Mouse (Mus musculus): ENCODE data around the gene Bcar1. TPM values are rescaled to one million over a fixed set of nuclear protein-coding genes. Genes with fewer than 3 reads are reported as not detected.

Gene Bcar1
- polyA plus RNA-seq, 1 experiment = 136 TPM

- Histone ChIP-seq H3K79me2 (ENCODE audit: control insufficient read depth, insufficient read depth) (peaks cover 39% of the 10 kb centered on the region), H3K36me3 (ENCODE audit: control insufficient read depth, insufficient read depth) (peaks cover under 1% of the 10 kb centered on the region), H3K4me3 (ENCODE audit: insufficient read depth, poor library complexity, severe bottlenecking) (peak overlapping the region; percentile 8), H3K27me3 (ENCODE audit: control insufficient read depth, insufficient read depth, insufficient read length) (no peaks in the 10 kb centered on the region), H3ac (ENCODE audit: control insufficient read depth, insufficient read length, low read depth) (peak overlapping the region; percentile 57), H3K79me3 (ENCODE audit: low read depth) (peaks cover 25% of the 10 kb centered on the region)
- TF ChIP-seq CEBPB (IDR thresholded peaks at IDR 0.05; ENCODE audit: low read depth) = peak; percentile 89
- TF ChIP-seq MAX (IDR thresholded peaks at IDR 0.05) = peak; percentile 66
- no peak for TF ChIP-seq CTCF (IDR thresholded peaks at IDR 0.05; ENCODE audit: control insufficient read depth, insufficient read depth, insufficient read length)
- TF ChIP-seq USF1 (IDR thresholded peaks at IDR 0.05; ENCODE audit: low read depth) = no peak
- peak; percentile 72 for TF ChIP-seq FOSL1 (IDR thresholded peaks at IDR 0.05; ENCODE audit: insufficient read depth, low read length, poor library complexity, severe bottlenecking)
- TF ChIP-seq MYOD1 (IDR thresholded peaks at IDR 0.05; ENCODE audit: control insufficient read depth, insufficient read length, low read depth) = peak; percentile 85
These were observed 2.2 kb upstream of the Bcar1 start for GRCm38 (mm10) chr8:111745591-111746418.

GRCm38 (mm10) chr8:111745086-111745485, 1.5 kb upstream of the Bcar1 start:
- H3K79me3 ChIP-seq (ENCODE audit: low read depth) = peaks cover 32% of the 10 kb centered on the region
- no peaks in the 10 kb centered on the region for H3K27me3 ChIP-seq (ENCODE audit: control insufficient read depth, insufficient read depth, insufficient read length)
- H3K36me3 ChIP-seq (ENCODE audit: control insufficient read depth, insufficient read depth) = peaks cover 5% of the 10 kb centered on the region
- peak overlapping the region; percentile 8 for H3K4me3 ChIP-seq (ENCODE audit: insufficient read depth, poor library complexity, severe bottlenecking)
- no peak for TF ChIP-seq USF1 (IDR thresholded peaks at IDR 0.05; ENCODE audit: low read depth)
- TF ChIP-seq MAX (IDR thresholded peaks at IDR 0.05) = no peak
- no peak for TF ChIP-seq MYOD1 (IDR thresholded peaks at IDR 0.05; ENCODE audit: control insufficient read depth, insufficient read length, low read depth)
- no peak for TF ChIP-seq MYOG (IDR thresholded peaks at IDR 0.05; ENCODE audit: control insufficient read depth, extremely low read depth, insufficient read length)
- TF ChIP-seq CEBPB (IDR thresholded peaks at IDR 0.05; ENCODE audit: low read depth) = no peak
- TF ChIP-seq CTCF (IDR thresholded peaks at IDR 0.05; ENCODE audit: control insufficient read depth, insufficient read depth, insufficient read length) = no peak
- no peak for TF ChIP-seq FOSL1 (IDR thresholded peaks at IDR 0.05; ENCODE audit: insufficient read depth, low read length, poor library complexity, severe bottlenecking)
- H3K79me2 ChIP-seq (ENCODE audit: control insufficient read depth, insufficient read depth) = peaks cover 46% of the 10 kb centered on the region
- H3ac ChIP-seq (ENCODE audit: control insufficient read depth, insufficient read length, low read depth) = peak overlapping the region; percentile 30

- H3K27me3 ChIP-seq (ENCODE audit: control insufficient read depth, insufficient read depth, insufficient read length) = no peaks in the 10 kb centered on the region
These were observed 363 bp downstream of the Bcar1 start for GRCm38 (mm10) chr8:111743101-111743791.

GRCm38 (mm10) chr8:111742261-111743037, 1.2 kb downstream of the Bcar1 start:
- H3K79me2 ChIP-seq (ENCODE audit: control insufficient read depth, insufficient read depth) = peaks cover 72% of the 10 kb centered on the region
- peak overlapping the region; percentile 93 for H3K4me3 ChIP-seq (ENCODE audit: insufficient read depth, poor library complexity, severe bottlenecking)
- TF ChIP-seq CEBPB (IDR thresholded peaks at IDR 0.05; ENCODE audit: low read depth) = no peak
- TF ChIP-seq MAX (IDR thresholded peaks at IDR 0.05) = peak; percentile 29
- TF ChIP-seq MYOG (IDR thresholded peaks at IDR 0.05; ENCODE audit: control insufficient read depth, extremely low read depth, insufficient read length) = no peak
- TF ChIP-seq FOSL1 (IDR thresholded peaks at IDR 0.05; ENCODE audit: insufficient read depth, low read length, poor library complexity, severe bottlenecking) = no peak
- no peak for TF ChIP-seq USF1 (IDR thresholded peaks at IDR 0.05; ENCODE audit: low read depth)
- TF ChIP-seq CTCF (IDR thresholded peaks at IDR 0.05; ENCODE audit: control insufficient read depth, insufficient read depth, insufficient read length) = no peak
- TF ChIP-seq MYOD1 (IDR thresholded peaks at IDR 0.05; ENCODE audit: control insufficient read depth, insufficient read length, low read depth) = no peak
- H3K27me3 ChIP-seq (ENCODE audit: control insufficient read depth, insufficient read depth, insufficient read length) = no peaks in the 10 kb centered on the region
- peaks cover 58% of the 10 kb centered on the region for H3K79me3 ChIP-seq (ENCODE audit: low read depth)
- peak overlapping the region; percentile 87 for H3ac ChIP-seq (ENCODE audit: control insufficient read depth, insufficient read length, low read depth)
- H3K36me3 ChIP-seq (ENCODE audit: control insufficient read depth, insufficient read depth) = peaks cover 9% of the 10 kb centered on the region

More at GRCm38 (mm10) chr8:111743101-111743791, 363 bp downstream of the Bcar1 start:
- TF ChIP-seq USF1 (IDR thresholded peaks at IDR 0.05; ENCODE audit: low read depth) = no peak
- TF ChIP-seq FOSL1 (IDR thresholded peaks at IDR 0.05; ENCODE audit: insufficient read depth, low read length, poor library complexity, severe bottlenecking) = no peak
- TF ChIP-seq CEBPB (IDR thresholded peaks at IDR 0.05; ENCODE audit: low read depth) = no peak
- no peak for TF ChIP-seq MAX (IDR thresholded peaks at IDR 0.05)
- no peak for TF ChIP-seq MYOG (IDR thresholded peaks at IDR 0.05; ENCODE audit: control insufficient read depth, extremely low read depth, insufficient read length)
- no peak for TF ChIP-seq MYOD1 (IDR thresholded peaks at IDR 0.05; ENCODE audit: control insufficient read depth, insufficient read length, low read depth)
- no peak for TF ChIP-seq CTCF (IDR thresholded peaks at IDR 0.05; ENCODE audit: control insufficient read depth, insufficient read depth, insufficient read length)
- H3K79me2 ChIP-seq (ENCODE audit: control insufficient read depth, insufficient read depth) = peaks cover 64% of the 10 kb centered on the region
- H3K4me3 ChIP-seq (ENCODE audit: insufficient read depth, poor library complexity, severe bottlenecking) = peak overlapping the region; percentile 93
- H3ac ChIP-seq (ENCODE audit: control insufficient read depth, insufficient read length, low read depth) = peak overlapping the region; percentile 87
- H3K79me3 ChIP-seq (ENCODE audit: low read depth) = peaks cover 50% of the 10 kb centered on the region
- peaks cover 7% of the 10 kb centered on the region for H3K36me3 ChIP-seq (ENCODE audit: control insufficient read depth, insufficient read depth)

- peaks cover 66% of the 10 kb centered on the region for H3K79me3 ChIP-seq (ENCODE audit: low read depth)
- peaks cover 9% of the 10 kb centered on the region for H3K36me3 ChIP-seq (ENCODE audit: control insufficient read depth, insufficient read depth)
- peak overlapping the region; percentile 18 for H3K4me3 ChIP-seq (ENCODE audit: insufficient read depth, poor library complexity, severe bottlenecking)
- H3ac ChIP-seq (ENCODE audit: control insufficient read depth, insufficient read length, low read depth) = peak overlapping the region; percentile 20
- H3K79me2 ChIP-seq (ENCODE audit: control insufficient read depth, insufficient read depth) = peaks cover 81% of the 10 kb centered on the region
- no peaks in the 10 kb centered on the region for H3K27me3 ChIP-seq (ENCODE audit: control insufficient read depth, insufficient read depth, insufficient read length)
- no peak for TF ChIP-seq CEBPB (IDR thresholded peaks at IDR 0.05; ENCODE audit: low read depth)
These were observed 2.1 kb downstream of the Bcar1 start for GRCm38 (mm10) chr8:111741556-111741955.
